Mouse (Mus musculus) bone marrow macrophage, adult 2 months (primary cell): Measurements from ENCODE around the gene Mrps7.

Experiments
- CTCF ChIP-seq: IDR thresholded peaks from 2 replicates; pipeline ENCODE4 v1.5.1; 2012; ENCODE audit warnings: low read depth, mild to moderate bottlenecking, low read length, moderate library complexity
- POLR2A ChIP-seq: IDR thresholded peaks from 2 replicates; pipeline ENCODE4 v1.6.1; 2012; ENCODE audit warnings: mild to moderate bottlenecking, low read depth, low read length, borderline replicate concordance

- no peak for TF ChIP-seq CTCF
- no peak for TF ChIP-seq POLR2A
Observed at GRCm38 (mm10) chr11:115585573-115586100, 18.1 kb upstream of the Mrps7 start.
